Mouse (Mus musculus) left cerebral cortex, postnatal 4 days (tissue): ENCODE measurements around the gene Suclg2. TPM values are rescaled to one million over a fixed set of nuclear protein-coding genes. Genes with fewer than 3 reads are reported as not detected.

ENCODE experiments used
- DNase-seq: peaks from one replicate; pipeline ENCODE4 v3.0.0-alpha.2; 2022
- intact Hi-C: fragments of 180-260 bp; cut with DNase I; formaldehyde crosslinking; loops from one replicate; pipeline ENCODE4 v1.15.1; 2025
- total RNA-seq, 2 experiments: library from RNA; stranded (reverse); gene quantifications; 2 replicates each; pipeline ENCODE4 v1.2.3; 2021

Gene Suclg2
- total RNA-seq, result 10 to 100 TPM; 12.3 to 12.5 TPM

- peak; percentile 90 for DNase-seq
- intact Hi-C loops, result no loop called here
Measured at GRCm38 (mm10) chr6:95718031-95718968, at the start of gene Suclg2. Gene Suclg2, minus strand, starts transcription at chr6:95718800.

DNA sequence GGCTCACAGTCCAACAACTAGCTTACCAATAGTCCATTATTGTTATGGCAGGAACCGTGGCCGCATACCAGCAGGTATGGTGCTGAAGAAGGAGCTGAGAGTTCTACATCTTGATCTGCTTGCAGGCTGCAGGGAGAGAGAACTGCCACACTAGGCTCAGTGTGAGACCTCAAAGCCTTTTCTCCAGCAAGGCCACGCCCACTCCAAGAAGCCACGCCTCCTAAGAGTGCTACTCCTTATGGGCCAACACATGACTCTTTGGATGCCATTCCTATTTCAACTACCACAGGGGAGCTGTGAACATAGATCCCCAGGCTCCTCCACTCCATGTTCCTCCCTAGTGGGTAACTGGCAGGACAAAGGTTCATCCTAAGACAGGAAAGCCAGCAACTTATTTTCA lies 48.0 kb upstream of the Suclg2 start:
- intact Hi-C loops, result no loop called here
- DNase-seq, result no peak

DNA sequence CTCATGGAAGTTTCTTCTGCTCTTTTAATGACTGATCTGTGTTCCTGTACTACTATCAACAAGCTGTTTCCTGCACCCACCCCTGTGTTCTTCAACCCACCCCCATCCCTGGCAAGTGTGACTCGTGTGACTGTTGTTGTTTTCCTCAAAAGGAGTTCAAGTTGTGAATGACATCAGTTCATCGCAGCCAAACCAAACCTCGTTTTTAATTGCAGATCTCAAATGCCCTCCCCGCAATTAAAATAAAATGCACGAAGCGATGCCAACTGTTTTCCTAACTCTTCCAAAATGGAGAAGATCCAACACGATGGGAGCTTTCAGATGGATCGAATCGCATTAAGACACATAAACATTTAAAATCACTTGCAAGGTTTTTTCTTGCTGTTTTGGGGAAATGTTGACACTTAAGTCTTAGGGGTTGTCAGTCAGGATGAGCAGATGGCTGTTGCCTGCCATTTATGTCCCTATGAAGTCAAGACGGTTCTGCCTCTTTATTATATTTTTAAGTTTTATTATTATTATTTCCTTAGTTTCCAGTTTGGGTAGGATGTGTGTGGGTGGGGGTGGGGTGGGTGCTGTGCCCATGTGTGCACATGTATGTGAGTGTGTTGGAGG lies 41.1 kb upstream of the Suclg2 start:
- no peak for DNase-seq
- intact Hi-C loops, result no loop called here

- no peak for DNase-seq
Measured at GRCm38 (mm10) chr6:95742378-95742777, 23.8 kb upstream of the Suclg2 start.

DNA sequence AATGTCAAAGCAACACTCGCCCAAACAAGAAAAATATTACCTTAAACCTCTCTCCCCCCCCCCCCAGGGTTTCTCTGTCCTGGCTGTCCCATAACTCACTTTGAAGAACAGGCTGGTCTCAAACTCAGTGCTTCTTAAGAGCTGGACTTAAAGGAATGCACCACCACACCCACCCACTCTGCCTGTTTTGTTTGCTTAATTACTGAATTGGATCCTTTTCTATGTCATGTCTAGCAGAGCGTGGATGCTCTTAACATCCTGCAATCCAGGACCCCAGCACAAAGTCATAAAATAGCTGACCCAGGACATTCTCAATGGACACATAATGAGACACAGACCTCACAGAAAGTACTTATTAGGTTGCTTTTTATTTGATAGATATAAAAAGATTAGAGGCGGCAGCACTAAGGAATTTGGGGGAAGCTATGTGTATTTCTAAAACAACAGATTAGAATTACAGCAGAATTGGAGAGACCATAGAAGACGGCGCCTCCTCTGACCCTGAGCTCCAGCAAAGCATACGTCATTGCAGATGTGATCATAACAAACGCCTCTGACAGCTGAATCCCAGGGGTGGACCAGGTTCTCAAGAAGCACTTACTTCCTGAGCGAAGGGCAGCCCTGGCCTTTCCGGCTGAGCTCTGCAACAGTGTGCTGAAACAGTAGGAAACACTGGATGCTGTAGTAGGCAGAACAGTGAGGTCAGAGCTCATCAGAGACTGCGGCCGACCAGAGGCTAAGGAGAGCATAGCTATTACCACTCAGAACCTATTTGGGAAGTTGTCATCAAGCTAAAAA lies 13.2 kb upstream of the Suclg2 start:
- no peak for DNase-seq
- intact Hi-C loops, result no loop called here

More at GRCm38 (mm10) chr6:95742378-95742777, 23.8 kb upstream of the Suclg2 start:
- intact Hi-C loops, result no loop called here

GRCm38 (mm10) chr6:95729399-95729798 lies 10.8 kb upstream of the Suclg2 start:
- DNase-seq, result no peak
- intact Hi-C loops, result no loop called here

GRCm38 (mm10) chr6:95725281-95725680 lies 6.7 kb upstream of the Suclg2 start:
- intact Hi-C loops, result no loop called here
- no peak for DNase-seq

- DNase-seq, result no peak
- intact Hi-C loops, result no loop called here
Measured at GRCm38 (mm10) chr6:95723361-95723760, 4.8 kb upstream of the Suclg2 start.

DNA sequence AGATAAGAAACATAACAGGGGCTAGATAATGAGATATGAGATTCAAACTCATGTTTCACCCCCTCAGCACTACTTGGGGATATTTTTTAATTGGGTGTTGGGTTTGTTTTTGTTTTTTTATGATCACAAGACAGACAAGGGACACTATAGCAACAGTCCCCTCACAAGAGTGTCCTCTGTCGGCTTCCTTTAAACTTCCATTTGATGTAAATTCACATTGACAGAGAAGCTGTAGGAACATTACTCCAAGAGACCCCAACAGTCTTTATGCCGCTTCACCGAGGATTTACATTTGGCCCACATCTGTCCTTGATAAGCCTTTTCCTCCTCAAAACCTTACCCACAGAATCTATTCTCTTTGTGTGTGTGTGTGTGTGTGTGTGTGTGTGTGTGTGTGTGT lies 1.2 kb upstream of the Suclg2 start:
- intact Hi-C loops, result no loop called here
- DNase-seq, result no peak

- DNase-seq, result no peak
- intact Hi-C loops, result no loop called here
Measured at GRCm38 (mm10) chr6:95718969-95719333, 351 bp upstream of the Suclg2 start.

- intact Hi-C loops, result no loop called here
- no peak for DNase-seq
Measured at GRCm38 (mm10) chr6:95717071-95717470, 1.5 kb downstream of the Suclg2 start.

DNA sequence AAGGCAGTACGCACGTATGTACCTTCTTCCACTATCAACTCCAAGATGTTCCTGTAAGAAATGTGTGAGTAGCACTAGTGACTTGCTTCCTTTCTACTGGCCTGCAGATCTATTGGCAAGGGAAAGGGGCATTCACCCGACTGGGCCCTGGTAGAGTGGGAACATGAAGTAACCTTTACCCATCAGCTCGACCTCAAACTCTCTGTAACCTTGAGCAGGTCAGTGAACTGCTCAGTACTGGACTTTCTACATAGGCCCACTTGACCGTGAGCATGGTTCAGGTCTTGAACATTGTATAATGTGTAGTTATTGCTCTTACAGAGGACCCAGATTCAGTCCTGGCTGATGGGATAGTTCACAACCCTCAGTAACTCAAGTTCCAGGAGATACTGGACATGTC lies 2.1 kb downstream of the Suclg2 start:
- intact Hi-C loops, result no loop called here
- no peak for DNase-seq

DNA sequence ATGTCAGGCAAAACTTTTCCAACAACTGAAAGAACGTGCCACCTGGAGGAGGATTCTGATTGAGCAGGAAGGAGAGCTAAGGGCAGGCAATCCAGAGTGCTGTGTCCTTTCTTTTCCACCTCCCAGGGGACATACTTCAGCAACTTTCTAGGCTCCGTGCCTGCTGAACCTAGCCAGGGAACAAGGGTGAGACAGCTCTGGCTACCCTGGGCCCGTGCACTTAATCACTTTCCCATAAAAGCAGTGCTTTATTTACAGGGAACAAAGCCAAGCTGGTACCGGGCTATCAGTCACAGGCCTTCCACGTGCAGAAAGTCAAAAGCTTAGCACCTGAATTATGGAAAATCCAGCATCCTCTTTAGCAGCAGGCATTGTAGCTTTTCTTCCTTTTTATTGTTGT lies 5.4 kb downstream of the Suclg2 start:
- no peak for DNase-seq
- intact Hi-C loops, result no loop called here

DNA sequence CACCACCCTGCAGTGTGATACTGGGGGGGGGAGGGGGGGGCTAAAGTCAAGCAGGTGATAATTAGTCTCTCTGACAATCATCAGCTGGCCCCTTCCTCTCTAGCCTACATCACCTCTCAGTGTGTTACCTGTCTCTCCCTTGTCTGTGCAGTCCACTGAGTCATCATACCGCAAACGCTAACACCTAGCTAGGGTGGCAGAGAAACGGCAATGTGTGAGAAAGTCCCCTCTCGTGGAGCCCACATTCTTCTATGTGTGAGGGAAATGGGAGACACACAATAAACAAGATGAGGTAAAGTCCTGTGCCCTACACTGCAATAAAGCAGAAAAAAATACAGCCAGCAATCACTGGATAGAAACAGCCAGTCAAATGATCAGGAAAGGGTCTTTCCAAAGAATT lies 6.5 kb downstream of the Suclg2 start:
- intact Hi-C loops, result no loop called here
- DNase-seq, result no peak

GRCm38 (mm10) chr6:95711671-95712070 lies 6.9 kb downstream of the Suclg2 start:
- intact Hi-C loops, result no loop called here
- DNase-seq, result no peak

DNA sequence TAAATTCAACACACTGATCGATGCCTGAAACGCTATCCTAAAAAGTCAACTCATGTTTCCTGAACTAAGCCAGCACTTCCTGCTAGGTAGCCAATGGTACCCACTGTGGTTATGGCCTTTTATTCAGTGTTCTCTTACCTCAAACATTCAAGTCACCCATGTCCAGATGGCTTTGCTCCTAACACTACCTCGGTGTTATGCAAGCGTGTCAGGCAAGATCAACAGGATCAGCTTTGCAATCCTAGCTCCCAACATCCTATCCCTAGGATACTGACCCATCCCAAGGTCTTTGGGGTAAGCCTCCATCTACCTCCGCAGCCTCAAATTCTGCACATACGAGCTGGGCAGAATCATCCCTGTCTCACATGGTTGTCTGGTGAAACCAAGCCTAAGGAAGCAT lies 7.7 kb downstream of the Suclg2 start:
- intact Hi-C loops, result no loop called here
- DNase-seq, result no peak

GRCm38 (mm10) chr6:95709531-95709930 lies 9.1 kb downstream of the Suclg2 start:
- intact Hi-C loops, result no loop called here
- no peak for DNase-seq

DNA sequence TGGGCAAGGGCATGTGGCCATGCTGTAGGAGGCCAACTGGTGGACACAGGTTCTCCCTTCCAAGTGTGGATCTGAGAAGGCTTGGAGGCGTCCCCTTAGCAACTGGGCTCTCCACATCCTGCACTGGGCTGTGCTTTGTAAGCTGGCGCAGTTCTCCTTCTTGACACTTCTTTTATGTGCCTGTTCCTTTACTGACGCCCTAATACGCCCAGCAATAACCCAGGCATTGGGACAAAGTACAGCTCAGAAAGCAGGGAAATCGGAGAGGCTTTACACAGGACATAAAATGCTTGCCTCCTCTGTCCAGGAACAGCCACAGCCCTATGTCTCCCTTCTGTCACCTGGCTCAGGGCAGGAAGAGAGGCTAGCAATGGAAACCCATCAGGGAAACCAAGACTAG lies 9.5 kb downstream of the Suclg2 start:
- DNase-seq, result no peak
- intact Hi-C loops, result no loop called here

DNA sequence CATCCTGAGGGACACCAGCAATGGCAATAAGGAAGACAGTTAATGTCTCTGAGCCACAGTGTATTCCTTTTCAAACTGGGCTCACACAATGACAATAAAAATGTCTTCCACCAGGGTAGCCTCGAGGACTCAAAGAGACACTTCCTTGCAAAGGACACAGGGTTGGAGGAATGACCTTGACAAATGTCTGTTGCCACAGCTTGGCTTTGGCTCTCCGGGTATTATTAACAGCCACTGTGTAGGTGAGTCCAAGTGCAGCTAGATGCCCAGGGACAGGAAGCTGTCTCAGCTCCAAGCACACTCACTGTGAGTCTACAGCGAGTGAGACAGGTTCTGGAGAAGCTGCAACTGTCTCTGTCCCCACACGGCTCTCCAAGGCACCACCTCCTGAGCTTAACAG lies 14.0 kb downstream of the Suclg2 start:
- intact Hi-C loops, result no loop called here
- DNase-seq, result no peak

GRCm38 (mm10) chr6:95702200-95702599 lies 16.4 kb downstream of the Suclg2 start:
- no peak for DNase-seq
- intact Hi-C loops, result no loop called here

DNA sequence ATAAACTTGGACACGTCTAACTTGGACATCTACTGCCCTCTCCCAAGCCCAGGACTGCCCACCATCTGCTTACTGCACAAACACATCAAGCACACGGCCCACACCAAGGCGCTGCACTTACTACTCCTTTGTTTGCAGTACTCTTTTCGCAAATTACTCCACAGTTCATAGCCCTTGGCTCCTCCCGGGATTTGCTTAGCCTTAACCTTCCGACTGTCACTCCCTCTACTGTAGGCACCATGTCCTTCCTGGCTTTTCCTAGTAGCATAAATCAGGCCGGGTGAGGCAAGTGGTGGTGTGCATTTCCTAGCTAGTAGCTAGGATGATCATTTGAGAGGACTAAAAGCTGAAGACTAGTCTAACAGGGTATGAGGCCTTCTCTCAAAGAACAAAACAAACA lies 16.8 kb downstream of the Suclg2 start:
- no peak for DNase-seq

More for the DNA sequence above, 16.8 kb downstream of the Suclg2 start:
- intact Hi-C loops, result no loop called here
